Mouse (Mus musculus) layer of hippocampus, adult 9-10 months (tissue): ENCODE data around the gene Pla2g4a.

Source experiments
- DNase-seq: peaks from one replicate; pipeline ENCODE4 v3.0.0; 2022; ENCODE audit warnings: low spot score

Pla2g4a gene

GRCm38 (mm10) chr1:149960734-149961424 is at the start of gene Pla2g4a:
Gene Pla2g4a (minus strand): TSS chr1:149961290.
- DNase-seq: no peak

- DNase-seq: no peak
Observed at GRCm38 (mm10) chr1:150010629-150010979, 49.5 kb upstream of the Pla2g4a start.

GRCm38 (mm10) chr1:150009968-150010628 is 49.0 kb upstream of the Pla2g4a start:
- DNase-seq: no peak

- no peak for DNase-seq
Observed at GRCm38 (mm10) chr1:150009134-150009533, 48.0 kb upstream of the Pla2g4a start.

GRCm38 (mm10) chr1:149975626-149976025 is 14.5 kb upstream of the Pla2g4a start:
- DNase-seq: no peak

- no peak for DNase-seq
Observed at GRCm38 (mm10) chr1:149965826-149966225, 4.7 kb upstream of the Pla2g4a start.

GRCm38 (mm10) chr1:149961425-149962303 is 574 bp upstream of the Pla2g4a start:
- no peak for DNase-seq

- DNase-seq: no peak
Observed at GRCm38 (mm10) chr1:149960251-149960650, 839 bp downstream of the Pla2g4a start.

- DNase-seq: no peak
Observed at GRCm38 (mm10) chr1:149959069-149959468, 2.0 kb downstream of the Pla2g4a start.

- no peak for DNase-seq
Observed at GRCm38 (mm10) chr1:149955482-149955881, 5.6 kb downstream of the Pla2g4a start.

- DNase-seq: no peak
Observed at GRCm38 (mm10) chr1:149954026-149954425, 7.1 kb downstream of the Pla2g4a start.

- DNase-seq: no peak
Observed at GRCm38 (mm10) chr1:149952050-149952449, 9.0 kb downstream of the Pla2g4a start.

- DNase-seq: no peak
Observed at GRCm38 (mm10) chr1:149950656-149951055, 10.4 kb downstream of the Pla2g4a start.

- no peak for DNase-seq
Observed at GRCm38 (mm10) chr1:149950254-149950653, 10.8 kb downstream of the Pla2g4a start.

- DNase-seq: no peak
Observed at GRCm38 (mm10) chr1:149949334-149949733, 11.8 kb downstream of the Pla2g4a start.

- no peak for DNase-seq
Observed at GRCm38 (mm10) chr1:149948066-149948825, 12.8 kb downstream of the Pla2g4a start.

GRCm38 (mm10) chr1:149946993-149947392 is 14.1 kb downstream of the Pla2g4a start:
- no peak for DNase-seq

- DNase-seq: no peak
Observed at GRCm38 (mm10) chr1:149946432-149946831, 14.7 kb downstream of the Pla2g4a start.

- DNase-seq: no peak
Observed at GRCm38 (mm10) chr1:149943611-149944010, 17.5 kb downstream of the Pla2g4a start.

- no peak for DNase-seq
Observed at GRCm38 (mm10) chr1:149940301-149940700, 20.8 kb downstream of the Pla2g4a start.

GRCm38 (mm10) chr1:149939261-149940032 is 21.6 kb downstream of the Pla2g4a start:
- no peak for DNase-seq
